Mouse (Mus musculus): ENCODE data around the gene Ppfia3.

- no peak for TF ChIP-seq POLR2A (IDR thresholded peaks at IDR 0.05; ENCODE audit: insufficient read depth, low read depth, low read length)
- TF ChIP-seq EP300 (IDR thresholded peaks at IDR 0.05; ENCODE audit: insufficient read depth, low read depth, low read length), result no peak
Observed at GRCm38 (mm10) chr7:45396787-45397186, 30.0 kb upstream of the Ppfia3 start.
